ENCODE assay signal across 22 mouse cellular contexts in genomic region chr4:128785921-128786654, GRCm38 (mm10). TPM values are rescaled to one million over a fixed set of nuclear protein-coding genes. Genes with fewer than 3 reads are reported as not detected.
"Had no signal": no experiment of that assay in that cellular context is flagged by ENCODE, and none has a peak within 500 bp of the region (broad histone marks: within the 10 kb centered on the region; RNA-seq: fewer than 3 reads in every experiment).

No protein-coding gene starts in this region.

- ATAC-seq: liver, postnatal 0 days; lung, postnatal 0 days; midbrain, embryonic 16.5 days had no signal

- DNase-seq: kidney, adult 11 months; kidney, adult 8-10 months; kidney, postnatal 10 days; kidney, postnatal 36 days; layer of hippocampus, postnatal 36 days; left cerebral cortex, postnatal 4 days; liver, postnatal 0 days; lung, embryonic 14.5 days; lung, postnatal 36 days; thymus, adult 2 months; thymus, postnatal 14 days; thymus, postnatal 4 days had no signal

- H3K9ac ChIP-seq: kidney, embryonic 15.5 days; limb, embryonic 12.5 days; limb, embryonic 15.5 days; liver, embryonic 14.5 days; liver, postnatal 0 days; lung, embryonic 14.5 days; midbrain, embryonic 13.5 days had no signal

- H3K27ac ChIP-seq: kidney, embryonic 15.5 days; limb, embryonic 12.5 days; limb, embryonic 15.5 days; liver, embryonic 14.5 days; midbrain, embryonic 10.5 days; midbrain, embryonic 13.5 days had no signal

- H3K9me3 ChIP-seq: kidney, embryonic 15.5 days; limb, embryonic 12.5 days; limb, embryonic 15.5 days; megakaryocyte, embryonic 14.5 days; midbrain, embryonic 10.5 days; midbrain, embryonic 13.5 days had no signal

- H3K4me2 ChIP-seq: kidney, embryonic 15.5 days; limb, embryonic 12.5 days; limb, embryonic 15.5 days; liver, embryonic 11.5 days; lung, embryonic 14.5 days; midbrain, embryonic 13.5 days had no signal

- H3K27me3 ChIP-seq: kidney, embryonic 15.5 days; limb, embryonic 12.5 days; limb, embryonic 15.5 days; megakaryocyte, embryonic 14.5 days; midbrain, embryonic 13.5 days had no signal

- H3K4me3 ChIP-seq: kidney, embryonic 15.5 days; limb, embryonic 12.5 days; limb, embryonic 15.5 days; megakaryocyte, embryonic 14.5 days; midbrain, embryonic 10.5 days; midbrain, embryonic 13.5 days had no signal

RNA-seq across cellular contexts. Expression of gene A3galt2, which starts 30.9 kb away (rescaled TPM):
- polyA plus RNA-seq: liver, postnatal 0 days had no signal
